Mouse (Mus musculus) urinary bladder, adult 2 months (tissue): ENCODE results near the gene Ikzf1. TPM values are rescaled to one million over a fixed set of nuclear protein-coding genes. Genes with fewer than 3 reads are reported as not detected.

Experiments used
- DNase-seq: peaks from one replicate; pipeline ENCODE4 v3.0.0; 2022; ENCODE audit warnings: low spot score
- polyA plus RNA-seq: library from polyadenylated mRNA; depleted of rRNA; stranded (reverse); fragments of >200 nt; gene quantifications from 2 replicates; pipeline ENCODE4 v1.2.3, GENCODE M21; 2012; rRNA removed

Ikzf1 gene
- polyA plus RNA-seq = 3.5 and 3.9 TPM in 2 replicates

DNA sequence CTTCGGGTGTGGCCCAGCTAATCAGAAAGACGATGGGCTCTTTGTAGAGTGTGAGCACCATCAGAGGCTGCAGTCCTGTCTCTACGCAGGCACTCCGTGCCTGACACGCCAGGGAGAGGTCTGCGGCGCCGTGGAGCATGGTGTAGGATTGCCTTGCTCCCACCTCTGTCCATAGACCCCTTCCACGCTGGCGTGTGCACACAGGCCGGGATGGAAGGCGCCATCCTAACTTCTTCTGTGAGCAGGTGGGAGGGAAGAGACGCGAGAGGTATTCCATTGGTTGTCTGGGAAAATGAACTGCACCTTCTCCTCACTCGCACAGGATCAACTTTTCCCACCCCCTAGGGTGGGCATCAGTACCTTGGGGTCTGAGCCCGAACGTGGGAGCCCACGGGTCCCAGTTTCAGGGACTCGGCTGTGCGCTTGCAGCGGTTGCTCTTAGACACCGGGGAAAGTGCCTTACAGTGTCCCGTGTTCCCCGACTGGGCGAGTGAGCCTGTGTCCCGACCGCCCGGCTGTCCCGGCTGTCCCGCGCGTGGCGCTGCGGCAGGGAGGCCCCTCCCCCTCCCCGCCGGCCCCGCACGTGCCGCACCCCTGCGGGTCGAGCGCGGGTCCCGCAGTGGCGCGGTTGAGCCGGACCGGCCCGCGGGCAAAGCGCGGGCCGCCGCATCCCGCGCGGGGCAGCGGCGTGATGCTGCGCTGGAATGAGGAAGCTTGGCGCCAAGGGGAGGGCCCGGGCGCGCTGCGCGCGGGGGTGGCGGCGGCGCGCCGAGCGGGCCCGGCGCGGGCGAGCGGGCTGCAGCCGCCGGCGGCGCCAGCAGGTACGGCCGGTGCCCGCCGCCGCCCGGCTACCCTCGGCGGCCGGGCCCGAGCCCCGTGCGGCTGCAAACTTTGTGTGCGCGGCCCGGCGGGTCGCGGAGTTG lies at the start of gene Ikzf1:
TSS of gene Ikzf1 (plus strand) at position 74 of the 923 bp plus-strand sequence.
- DNase-seq = no peak

DNA sequence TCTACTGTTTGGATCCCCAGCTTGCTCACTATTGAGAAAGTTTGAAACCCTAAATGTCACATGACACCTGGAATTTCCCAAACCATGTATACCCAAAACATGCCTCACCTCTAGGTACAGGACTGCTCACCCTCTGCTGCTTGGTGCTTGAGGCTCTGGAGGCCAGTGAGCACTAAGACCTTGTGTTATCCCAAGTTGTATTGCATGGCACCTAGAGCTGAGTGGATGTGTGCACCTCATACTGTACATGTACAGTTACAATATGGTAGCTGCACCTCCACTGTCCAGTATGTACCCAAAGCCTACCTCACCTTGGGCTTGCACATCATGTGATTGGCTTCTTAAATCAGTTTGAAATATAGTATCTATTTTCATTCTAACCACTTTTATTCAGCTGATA lies 40.5 kb upstream of the Ikzf1 start:
- no peak for DNase-seq

DNA sequence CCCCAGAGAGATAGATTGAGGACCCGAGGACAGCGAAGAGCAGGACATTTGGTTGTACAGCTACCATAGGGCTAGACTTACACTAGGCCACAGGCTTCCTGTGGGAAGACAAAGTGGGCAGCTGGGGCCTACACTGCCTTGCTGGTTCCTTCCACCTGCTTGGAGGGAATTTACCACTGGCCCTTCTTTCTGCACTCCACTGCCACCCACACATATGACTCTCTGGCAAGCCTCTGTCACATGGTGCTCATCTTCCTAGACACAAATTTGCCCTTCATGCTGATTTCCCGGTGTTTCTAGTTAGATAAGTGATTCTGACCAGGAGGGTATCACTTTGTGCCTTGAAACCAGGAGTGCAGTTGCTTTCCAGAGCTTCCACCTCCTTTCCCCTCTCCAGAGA lies 28.4 kb upstream of the Ikzf1 start:
- no peak for DNase-seq

- no peak for DNase-seq
Measured at GRCm38 (mm10) chr11:11656995-11657530, 27.7 kb upstream of the Ikzf1 start.

DNA sequence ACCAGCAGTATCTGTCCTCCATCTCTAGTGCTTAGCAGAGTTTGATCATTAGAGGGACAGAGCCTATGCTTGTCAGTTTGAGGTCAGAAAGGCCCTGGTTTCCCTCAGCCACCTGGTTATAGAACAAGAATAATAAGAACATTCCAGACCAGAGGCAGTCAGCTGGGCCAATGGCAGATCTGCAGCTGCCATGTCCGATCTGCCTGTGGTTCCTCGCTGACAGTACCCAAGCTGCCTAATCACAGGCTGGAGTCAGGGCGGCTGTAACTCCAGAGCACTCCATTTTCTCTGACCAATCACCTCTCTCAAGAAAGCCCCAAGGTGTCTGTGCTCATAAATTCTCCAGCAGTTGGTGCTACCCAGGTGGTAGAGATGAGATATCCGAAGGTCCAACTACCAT lies 27.2 kb upstream of the Ikzf1 start:
- no peak for DNase-seq

DNA sequence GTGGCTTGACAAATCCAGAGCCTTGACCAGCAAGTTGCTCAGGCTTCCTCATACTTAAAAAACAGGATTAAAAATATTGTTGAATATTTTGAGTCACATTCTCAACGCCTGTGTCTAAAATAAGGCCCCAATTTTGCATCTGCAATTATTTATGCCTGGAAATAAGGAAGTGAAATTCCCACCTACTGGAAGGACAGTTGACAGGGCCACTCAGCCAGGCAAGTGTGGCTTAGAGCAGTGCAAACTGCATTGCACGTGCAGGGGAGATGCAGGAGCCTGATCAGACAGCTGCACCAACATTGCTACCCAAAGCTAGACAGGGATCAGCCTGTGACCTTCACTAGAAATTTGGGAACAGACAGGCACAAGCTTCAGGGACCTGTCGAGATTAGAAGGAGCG lies 26.0 kb upstream of the Ikzf1 start:
- no peak for DNase-seq

- DNase-seq = no peak
Measured at GRCm38 (mm10) chr11:11660651-11661050, 24.2 kb upstream of the Ikzf1 start.

GRCm38 (mm10) chr11:11667254-11667921 lies 17.4 kb upstream of the Ikzf1 start:
- DNase-seq = no peak

GRCm38 (mm10) chr11:11667922-11668290 lies 16.9 kb upstream of the Ikzf1 start:
- no peak for DNase-seq

DNA sequence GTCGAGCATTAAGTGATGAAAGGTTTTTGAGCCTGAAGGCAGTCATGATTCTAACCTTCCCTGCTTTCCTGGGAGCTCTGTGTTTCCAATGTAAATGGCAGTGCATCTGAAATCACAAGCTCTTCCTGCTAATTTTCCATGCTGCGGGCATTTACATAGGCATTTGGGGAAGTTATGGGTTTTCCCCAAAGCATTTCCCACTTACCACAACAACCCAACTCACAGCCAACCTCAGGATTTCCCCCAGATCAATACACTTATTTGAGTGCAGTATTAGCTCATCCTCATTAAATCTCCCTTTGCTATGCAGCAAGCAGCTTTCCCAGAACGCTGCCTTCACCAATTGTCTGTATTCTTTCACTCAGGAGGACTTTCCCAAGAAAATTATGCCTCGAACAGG lies 11.8 kb upstream of the Ikzf1 start:
- no peak for DNase-seq

- DNase-seq = no peak
Measured at GRCm38 (mm10) chr11:11675063-11675462, 9.7 kb upstream of the Ikzf1 start.

DNA sequence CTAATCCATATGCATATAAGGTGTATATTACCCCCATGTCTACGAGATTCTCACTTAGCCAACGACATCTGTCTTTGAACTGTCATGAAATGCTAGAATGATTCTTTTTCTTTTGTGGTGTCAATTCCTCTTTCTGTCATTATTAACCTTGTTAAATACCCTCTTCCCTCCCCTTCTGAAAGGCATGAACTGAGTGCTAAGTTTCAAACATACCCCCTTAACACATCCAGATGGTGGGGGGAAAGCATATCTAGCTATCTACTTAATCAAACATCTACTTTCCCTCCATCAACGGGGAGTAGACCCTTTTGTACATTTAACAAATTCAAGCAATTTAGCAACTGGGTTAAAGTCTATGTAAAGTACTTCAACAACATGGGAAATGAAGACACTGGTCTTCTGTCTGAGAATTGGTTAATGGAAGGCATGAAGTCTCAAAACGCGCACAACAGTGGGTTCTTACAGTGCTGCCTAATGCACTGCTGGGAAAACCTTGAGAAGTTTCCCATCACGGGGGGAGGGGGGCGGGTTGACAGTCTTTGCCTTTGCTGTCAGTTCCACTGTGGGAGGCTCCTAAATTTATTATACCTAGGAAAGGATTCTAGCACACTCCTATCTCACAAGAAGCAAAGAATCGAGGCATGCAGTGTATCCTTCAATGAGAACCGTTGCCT lies 8.6 kb upstream of the Ikzf1 start:
- no peak for DNase-seq

DNA sequence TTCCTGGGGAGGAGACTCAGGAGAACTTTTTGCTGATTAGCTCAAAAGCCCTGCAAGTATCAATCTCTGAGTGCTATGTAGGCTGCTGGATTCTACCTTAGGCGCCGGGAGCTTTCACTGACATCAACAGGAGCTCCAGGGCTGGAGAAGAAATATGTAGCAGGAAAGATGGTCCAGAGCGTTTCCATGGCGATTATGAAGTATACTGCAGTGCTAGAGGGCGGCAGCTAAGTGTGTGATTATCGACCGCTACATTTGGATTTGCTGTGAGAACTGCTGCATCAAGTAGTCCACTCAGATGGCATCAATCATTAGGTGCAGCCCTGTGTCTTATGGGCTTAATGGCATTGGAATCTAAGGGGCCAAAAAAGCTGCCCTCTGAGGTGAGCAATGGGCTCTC lies 7.6 kb upstream of the Ikzf1 start:
- no peak for DNase-seq

DNA sequence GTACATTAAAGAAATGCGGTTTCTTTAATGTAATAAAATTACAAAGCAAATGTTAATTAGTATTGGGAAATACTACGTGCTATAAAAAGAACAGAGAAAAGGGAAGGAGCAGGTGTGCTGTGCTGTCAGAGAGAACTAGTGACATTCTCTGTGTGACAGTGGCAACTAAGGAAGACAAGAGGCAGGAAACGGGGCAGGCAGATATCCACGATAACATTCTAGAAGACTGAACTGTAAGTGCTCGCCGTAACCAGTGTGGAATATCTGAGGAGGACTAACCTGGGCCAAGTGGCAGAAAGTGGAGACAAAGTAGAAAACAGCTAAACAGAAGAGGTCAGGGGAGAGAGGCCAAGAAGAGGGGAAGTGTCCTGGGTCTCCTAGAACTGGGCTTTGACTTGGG lies 5.8 kb upstream of the Ikzf1 start:
- no peak for DNase-seq

DNA sequence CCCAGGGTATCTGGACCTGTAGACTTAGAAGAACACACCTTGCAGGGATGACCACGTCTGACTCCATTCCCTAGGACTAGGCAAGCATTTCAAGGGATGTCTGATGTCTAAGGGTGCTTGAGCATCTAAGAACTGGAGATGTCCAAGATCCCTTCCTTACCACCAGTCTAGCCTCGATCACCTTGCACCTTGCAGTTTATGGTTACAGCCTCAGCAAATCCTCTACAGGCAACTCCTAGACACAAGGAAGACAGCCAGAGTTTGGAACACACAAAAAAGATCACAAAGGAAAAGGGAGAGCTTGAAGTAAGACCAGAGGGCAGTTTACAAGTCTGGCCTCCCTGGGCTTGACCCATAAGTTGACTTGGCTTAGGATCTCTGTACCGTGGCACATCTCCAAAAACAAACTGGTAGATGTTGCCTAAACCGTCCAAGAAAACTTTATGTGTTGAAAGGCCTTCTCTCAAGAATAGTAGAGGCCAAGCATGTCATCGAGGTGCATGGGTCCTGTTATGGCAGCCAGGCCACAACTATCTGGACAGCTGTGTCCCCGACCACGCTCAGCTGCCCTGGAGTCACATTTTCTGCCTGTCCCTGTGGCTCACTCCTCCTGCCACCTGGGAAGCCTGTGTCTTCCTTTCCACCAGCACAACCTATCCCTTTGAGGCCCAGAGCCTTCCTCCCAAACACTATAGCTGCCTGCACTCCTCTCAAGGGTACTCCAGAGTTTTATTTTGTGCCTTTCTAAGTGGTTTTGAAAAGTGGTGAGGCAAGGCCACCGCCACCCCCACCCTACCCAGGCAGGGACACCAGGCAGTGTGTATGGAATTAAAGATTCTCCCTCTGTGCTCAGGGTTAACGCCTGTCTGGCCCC lies 510 bp upstream of the Ikzf1 start:
- DNase-seq = no peak

- peak; percentile 34 for DNase-seq
Measured at GRCm38 (mm10) chr11:11685853-11686395, 1.1 kb downstream of the Ikzf1 start.

- no peak for DNase-seq
Measured at GRCm38 (mm10) chr11:11686569-11687051, 1.8 kb downstream of the Ikzf1 start.

GRCm38 (mm10) chr11:11687551-11688185 lies 2.9 kb downstream of the Ikzf1 start:
- DNase-seq = no peak

DNA sequence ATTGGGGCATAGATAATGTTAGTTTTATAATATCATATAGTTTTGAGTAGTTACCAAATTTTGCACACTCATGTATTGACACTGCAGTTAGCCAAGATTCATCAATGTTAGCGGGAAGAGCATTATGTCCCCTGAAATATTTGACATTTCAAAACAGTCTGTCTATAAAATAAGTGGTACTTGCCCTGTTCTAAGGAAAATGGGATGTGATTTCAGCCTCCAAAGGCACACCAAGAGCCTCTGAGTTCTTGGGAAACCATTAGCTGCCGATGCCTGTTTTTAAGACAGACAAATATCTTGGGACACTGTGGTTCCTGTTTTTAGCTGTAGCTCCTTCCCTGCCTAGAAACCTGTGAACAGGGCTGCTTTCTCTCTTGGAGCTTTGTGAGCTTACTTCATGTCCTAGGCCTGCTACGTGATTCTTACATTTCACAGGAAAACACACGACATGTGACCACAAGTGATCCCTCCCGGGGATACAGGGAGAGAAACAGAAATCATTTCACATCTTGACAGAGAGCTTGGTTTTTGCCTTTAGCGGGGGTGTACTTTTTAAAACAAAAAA lies 4.0 kb downstream of the Ikzf1 start:
- no peak for DNase-seq

- DNase-seq = no peak
Measured at GRCm38 (mm10) chr11:11689701-11690058, 4.9 kb downstream of the Ikzf1 start.
